Mouse (Mus musculus) v-Abl transformed pro-B cells (cell line): Measurements from ENCODE around the gene Dgcr2.

Source experiments
- in situ Hi-C, 2 experiments: fragments of 400-800 bp; cut with MboI; formaldehyde crosslinking; loops; one replicate each; pipeline ENCODE4 v1.15.1; 2025; ENCODE audit not compliant: unreplicated experiment in 2 of 2

Dgcr2 gene

GRCm38 (mm10) chr16:17914307-17915249 is 16.2 kb upstream of the Dgcr2 start, which contains the start of gene Gsc2:
Gene Gsc2, minus strand, starts transcription at chr16:17915059.
- in situ Hi-C loops, result loop anchor here (5.0 kb wide), 2 partner anchors 73 to 123 kb away; no protein-coding TSS in a partner anchor

- in situ Hi-C loops, result loop anchor here (5.0 kb wide), 2 partner anchors 76 to 126 kb away; no protein-coding TSS in a partner anchor
Measured at GRCm38 (mm10) chr16:17911052-17911595, 12.8 kb upstream of the Dgcr2 start, which contains the start of gene Ess2. Gene Ess2, minus strand, starts transcription at chr16:17911348.

- in situ Hi-C loops, result no loop called here
Measured at GRCm38 (mm10) chr16:17896091-17896490, 2.3 kb downstream of the Dgcr2 start.

- in situ Hi-C loops, result loop anchor here in 1 of 2 experiments (5.0 kb wide), 1 partner anchor 37 kb away; no protein-coding TSS in a partner anchor
Measured at GRCm38 (mm10) chr16:17893923-17894322, 4.4 kb downstream of the Dgcr2 start, which contains the start of gene Tssk1. Gene Tssk1, plus strand, starts transcription at chr16:17894223.

GRCm38 (mm10) chr16:17892606-17893005 is 5.8 kb downstream of the Dgcr2 start:
- in situ Hi-C loops, result loop anchor here in 1 of 2 experiments (5.0 kb wide), 1 partner anchor 35 kb away; no protein-coding TSS in a partner anchor

- in situ Hi-C loops, result loop anchor here in 1 of 2 experiments (5.0 kb wide), 1 partner anchor 34 kb away; no protein-coding TSS in a partner anchor
Measured at GRCm38 (mm10) chr16:17891567-17891959, 6.8 kb downstream of the Dgcr2 start, which contains the start of gene Gm20518. Gene Gm20518, minus strand, starts transcription at chr16:17891671.

GRCm38 (mm10) chr16:17890917-17891566 is 7.3 kb downstream of the Dgcr2 start:
- in situ Hi-C loops, result loop anchor here in 1 of 2 experiments (5.0 kb wide), 1 partner anchor 34 kb away; no protein-coding TSS in a partner anchor

GRCm38 (mm10) chr16:17890342-17890727 is 8.0 kb downstream of the Dgcr2 start:
- in situ Hi-C loops, result loop anchor here in 1 of 2 experiments (5.0 kb wide), 1 partner anchor 33 kb away; no protein-coding TSS in a partner anchor

- in situ Hi-C loops, result loop anchor here in 1 of 2 experiments (5.0 kb wide), 1 partner anchor 33 kb away; no protein-coding TSS in a partner anchor
Measured at GRCm38 (mm10) chr16:17889689-17890341, 8.5 kb downstream of the Dgcr2 start.

- in situ Hi-C loops, result no loop called here
Measured at GRCm38 (mm10) chr16:17884116-17884515, 14.2 kb downstream of the Dgcr2 start.

GRCm38 (mm10) chr16:17882196-17882595 is 16.2 kb downstream of the Dgcr2 start:
- in situ Hi-C loops, result no loop called here

- in situ Hi-C loops, result no loop called here
Measured at GRCm38 (mm10) chr16:17879571-17879970, 18.8 kb downstream of the Dgcr2 start.

- in situ Hi-C loops, result no loop called here
Measured at GRCm38 (mm10) chr16:17876096-17876495, 22.3 kb downstream of the Dgcr2 start.

- in situ Hi-C loops, result no loop called here
Measured at GRCm38 (mm10) chr16:17875174-17875573, 23.2 kb downstream of the Dgcr2 start.

GRCm38 (mm10) chr16:17872995-17873394 is 25.4 kb downstream of the Dgcr2 start:
- in situ Hi-C loops, result no loop called here

GRCm38 (mm10) chr16:17871248-17871647 is 27.1 kb downstream of the Dgcr2 start:
- in situ Hi-C loops, result no loop called here

- in situ Hi-C loops, result no loop called here
Measured at GRCm38 (mm10) chr16:17865770-17866169, 32.6 kb downstream of the Dgcr2 start.

- in situ Hi-C loops, result no loop called here
Measured at GRCm38 (mm10) chr16:17865293-17865692, 33.1 kb downstream of the Dgcr2 start.

GRCm38 (mm10) chr16:17858592-17858991 is 39.8 kb downstream of the Dgcr2 start:
- in situ Hi-C loops, result loop anchor here in 1 of 2 experiments (5.0 kb wide), 3 partner anchors 34 to 179 kb away; partner anchors contain the start of genes Gm20518 and Tssk1

- in situ Hi-C loops, result loop anchor here in 1 of 2 experiments (5.0 kb wide), 3 partner anchors 35 to 180 kb away; partner anchors contain the start of genes Gm20518 and Tssk1
Measured at GRCm38 (mm10) chr16:17857157-17857556, 41.2 kb downstream of the Dgcr2 start.
